Mouse (Mus musculus): ENCODE measurements around the gene Srpk2. TPM values are rescaled to one million over a fixed set of nuclear protein-coding genes. Genes with fewer than 3 reads are reported as not detected.

Gene Srpk2
- polyA plus RNA-seq, 1 experiment from 2014 or later: 101 TPM

DNA sequence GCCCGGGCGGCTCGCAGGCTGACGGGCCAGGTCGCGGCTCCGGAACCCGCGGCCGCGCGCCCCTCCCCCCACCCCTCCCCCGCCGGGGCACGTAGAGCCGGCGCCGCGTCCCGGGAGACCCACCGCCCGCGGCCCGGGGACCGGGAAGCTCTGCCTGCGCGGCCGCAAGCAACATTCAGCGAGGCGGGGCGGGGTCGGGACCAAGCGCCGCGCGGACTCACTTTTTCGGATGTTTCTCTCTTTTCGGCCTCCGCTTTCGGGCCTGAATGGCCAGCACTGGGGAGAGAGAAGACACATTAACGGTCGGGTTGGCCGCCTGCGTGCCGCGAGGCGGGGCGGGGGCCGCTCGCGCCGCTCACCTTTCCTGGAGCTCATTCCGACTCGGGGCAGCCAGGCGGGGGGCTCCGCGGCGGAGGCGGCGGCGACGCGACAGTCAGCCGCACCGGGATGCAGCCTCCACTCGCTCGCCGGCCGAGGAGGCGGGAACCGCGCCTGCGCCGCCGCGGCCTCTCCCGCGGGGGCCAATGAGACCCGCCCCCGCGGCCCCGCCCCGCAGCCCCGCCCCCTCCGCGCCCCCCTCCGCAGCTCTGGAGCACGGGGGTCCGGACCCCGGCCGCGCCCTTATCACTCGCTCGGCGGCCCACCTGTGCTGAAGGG, 8.8 kb downstream of the Srpk2 start:
- under 1% methylated on average over 71 of the region's 95 CpGs for WGBS
- ATAC-seq: peak; percentile 91
- no peaks in the 10 kb centered on the region for H3K9me3 ChIP-seq (ENCODE audit: control insufficient read depth, low read length)
- H3K27ac ChIP-seq (ENCODE audit: low read length): peak overlapping the region; percentile 73
- H3K4me2 ChIP-seq (ENCODE audit: low read length): peak overlapping the region; percentile 61
- H3K27me3 ChIP-seq (replicated peaks; ENCODE audit: control insufficient read depth, insufficient read depth, low read length): no peaks in the 10 kb centered on the region
- H3K4me1 ChIP-seq (replicated peaks; ENCODE audit: control insufficient read depth, insufficient read depth, low read length): peaks cover 12% of the 10 kb centered on the region; the same call in 1 of the 2 replicates
- H3K36me3 ChIP-seq (ENCODE audit: control insufficient read depth, insufficient read depth): no peaks in the 10 kb centered on the region
- peak overlapping the region; percentile 96 for H3K4me3 ChIP-seq (replicated peaks; ENCODE audit: low read length)
- peak overlapping the region; percentile 94 for H3K9ac ChIP-seq (replicated peaks; ENCODE audit: low read depth, low read length)

GRCm38 (mm10) chr5:23674829-23675498, 9.5 kb downstream of the Srpk2 start:
- Histone ChIP-seq H3K9me3 (ENCODE audit: control insufficient read depth, low read length) (no peaks in the 10 kb centered on the region), H3K4me3 (replicated peaks; ENCODE audit: low read length) (peak overlapping the region; percentile 96), H3K27me3 (replicated peaks; ENCODE audit: control insufficient read depth, insufficient read depth, low read length) (no peaks in the 10 kb centered on the region), H3K27ac (ENCODE audit: low read length) (peak overlapping the region; percentile 70), H3K4me2 (ENCODE audit: low read length) (peak overlapping the region; percentile 61), H3K4me1 (replicated peaks; ENCODE audit: control insufficient read depth, insufficient read depth, low read length) (peaks cover 12% of the 10 kb centered on the region; the same call in 1 of the 2 replicates), H3K9ac (replicated peaks; ENCODE audit: low read depth, low read length) (peak overlapping the region; percentile 94), H3K36me3 (ENCODE audit: control insufficient read depth, insufficient read depth) (no peaks in the 10 kb centered on the region)
- ATAC-seq: peak; percentile 68
- under 1% methylated on average over 59 of the region's 61 CpGs for WGBS

GRCm38 (mm10) chr5:23672136-23672535, 12.3 kb downstream of the Srpk2 start:
- Histone ChIP-seq H3K36me3 (ENCODE audit: control insufficient read depth, insufficient read depth) (no peaks in the 10 kb centered on the region), H3K9ac (replicated peaks; ENCODE audit: low read depth, low read length) (no peak overlapping the region), H3K9me3 (ENCODE audit: control insufficient read depth, low read length) (no peaks in the 10 kb centered on the region), H3K27me3 (replicated peaks; ENCODE audit: control insufficient read depth, insufficient read depth, low read length) (no peaks in the 10 kb centered on the region), H3K4me2 (ENCODE audit: low read length) (no peak overlapping the region), H3K4me1 (replicated peaks; ENCODE audit: control insufficient read depth, insufficient read depth, low read length) (peaks cover 12% of the 10 kb centered on the region; the same call in 1 of the 2 replicates), H3K4me3 (replicated peaks; ENCODE audit: low read length) (no peak overlapping the region), H3K27ac (ENCODE audit: low read length) (no peak overlapping the region)
- no peak for ATAC-seq
- WGBS: 37% methylated on average over 7 of the region's 7 CpGs

DNA sequence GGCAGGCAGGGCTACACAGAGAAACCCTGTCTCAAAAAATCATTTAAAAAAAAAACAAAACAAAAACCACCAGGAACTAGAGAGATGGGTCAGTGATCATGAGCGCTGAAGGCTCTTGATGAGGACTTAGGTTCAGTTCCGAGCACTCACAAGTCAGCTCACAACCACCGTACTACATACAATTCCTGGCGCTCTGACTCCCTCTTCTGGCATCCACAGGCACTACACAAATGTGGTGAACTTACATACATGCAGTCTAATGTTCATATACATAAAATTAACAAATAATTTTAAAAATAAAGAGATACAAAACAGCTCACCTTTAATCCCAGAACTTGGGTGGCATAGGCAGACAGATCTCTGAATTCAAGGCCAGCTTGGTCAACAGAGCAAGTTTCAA, 13.5 kb downstream of the Srpk2 start:
- Histone ChIP-seq H3K27me3 (replicated peaks; ENCODE audit: control insufficient read depth, insufficient read depth, low read length) (no peaks in the 10 kb centered on the region), H3K4me1 (replicated peaks; ENCODE audit: control insufficient read depth, insufficient read depth, low read length) (peaks cover 7% of the 10 kb centered on the region; the same call in 1 of the 2 replicates), H3K4me3 (replicated peaks; ENCODE audit: low read length) (no peak overlapping the region), H3K4me2 (ENCODE audit: low read length) (no peak overlapping the region), H3K27ac (ENCODE audit: low read length) (no peak overlapping the region), H3K9me3 (ENCODE audit: control insufficient read depth, low read length) (no peaks in the 10 kb centered on the region), H3K9ac (replicated peaks; ENCODE audit: low read depth, low read length) (no peak overlapping the region), H3K36me3 (ENCODE audit: control insufficient read depth, insufficient read depth) (no peaks in the 10 kb centered on the region)
- 90% methylated on average over 4 of the region's 4 CpGs for WGBS
- ATAC-seq: no peak

DNA sequence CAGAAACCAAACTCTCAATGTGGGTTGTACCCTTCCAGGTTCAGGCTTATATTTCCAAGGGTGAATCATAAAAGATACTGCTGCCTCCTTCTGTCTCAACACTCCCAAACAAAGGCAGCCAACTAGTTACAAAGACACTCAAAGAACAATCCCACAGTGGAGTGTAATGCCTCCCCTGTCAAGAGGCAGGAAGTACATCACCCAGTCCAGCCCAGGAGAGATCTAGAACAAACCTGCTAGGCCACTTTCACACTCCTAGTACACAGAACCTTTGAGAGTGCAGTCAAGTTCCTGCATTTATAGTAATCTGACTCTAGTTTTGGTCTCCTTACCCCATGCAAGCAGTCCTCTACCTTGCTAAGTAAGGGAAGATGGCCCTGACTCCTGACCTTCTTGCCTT, 18.5 kb downstream of the Srpk2 start:
- Histone ChIP-seq H3K9ac (replicated peaks; ENCODE audit: low read depth, low read length) (no peak overlapping the region), H3K36me3 (ENCODE audit: control insufficient read depth, insufficient read depth) (no peaks in the 10 kb centered on the region), H3K4me2 (ENCODE audit: low read length) (no peak overlapping the region), H3K27me3 (replicated peaks; ENCODE audit: control insufficient read depth, insufficient read depth, low read length) (no peaks in the 10 kb centered on the region), H3K27ac (ENCODE audit: low read length) (no peak overlapping the region), H3K9me3 (ENCODE audit: control insufficient read depth, low read length) (no peaks in the 10 kb centered on the region), H3K4me1 (replicated peaks; ENCODE audit: control insufficient read depth, insufficient read depth, low read length) (no peaks in the 10 kb centered on the region), H3K4me3 (replicated peaks; ENCODE audit: low read length) (no peak overlapping the region)
- ATAC-seq: no peak

DNA sequence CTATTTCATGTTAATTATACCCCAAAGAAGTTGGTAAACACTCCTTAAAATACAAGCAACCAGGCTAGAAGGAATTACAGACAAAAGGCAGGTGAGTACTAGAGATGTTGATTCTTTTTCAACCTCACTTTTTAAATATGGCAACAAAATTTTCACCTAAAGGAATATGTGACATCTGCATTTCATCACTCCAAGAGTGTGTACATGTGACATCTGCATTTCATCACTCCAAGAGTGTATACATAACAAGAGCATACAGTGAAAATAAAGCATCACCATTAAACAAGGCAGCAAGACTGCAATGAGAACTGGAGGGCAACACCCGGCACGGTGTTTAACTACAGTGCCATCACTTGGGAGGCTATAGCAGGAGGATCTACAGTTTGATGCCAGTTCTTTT, 23.2 kb downstream of the Srpk2 start:
- 88% methylated on average over 2 of the region's 2 CpGs for WGBS
- Histone ChIP-seq H3K4me1 (replicated peaks; ENCODE audit: control insufficient read depth, insufficient read depth, low read length) (no peaks in the 10 kb centered on the region), H3K9me3 (ENCODE audit: control insufficient read depth, low read length) (no peaks in the 10 kb centered on the region), H3K27me3 (replicated peaks; ENCODE audit: control insufficient read depth, insufficient read depth, low read length) (no peaks in the 10 kb centered on the region), H3K4me3 (replicated peaks; ENCODE audit: low read length) (no peak overlapping the region), H3K9ac (replicated peaks; ENCODE audit: low read depth, low read length) (no peak overlapping the region), H3K27ac (ENCODE audit: low read length) (no peak overlapping the region), H3K36me3 (ENCODE audit: control insufficient read depth, insufficient read depth) (no peaks in the 10 kb centered on the region), H3K4me2 (ENCODE audit: low read length) (no peak overlapping the region)
- ATAC-seq: no peak

DNA sequence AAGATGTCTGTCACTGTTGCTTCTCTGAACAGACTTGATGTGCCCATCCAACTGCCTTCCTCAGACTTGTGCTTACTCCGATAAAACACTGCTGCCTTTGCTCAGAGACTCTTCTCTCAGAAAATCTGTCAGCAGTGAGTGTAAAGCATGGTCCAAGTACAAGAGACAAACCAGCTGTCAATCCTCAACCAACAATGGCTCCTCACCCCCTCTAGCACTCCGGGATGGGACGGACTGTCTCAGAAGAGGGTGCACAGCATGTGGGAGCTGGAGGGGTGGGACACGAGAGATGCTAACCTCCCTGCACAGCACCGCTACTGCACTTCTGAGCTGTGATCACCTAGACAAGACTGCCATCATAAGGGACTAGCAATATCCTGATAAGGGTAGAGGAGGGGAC, 26.4 kb downstream of the Srpk2 start:
- Histone ChIP-seq H3K4me1 (replicated peaks; ENCODE audit: control insufficient read depth, insufficient read depth, low read length) (no peaks in the 10 kb centered on the region; the same call in 1 of the 2 replicates), H3K4me2 (ENCODE audit: low read length) (no peak overlapping the region), H3K27ac (ENCODE audit: low read length) (no peak overlapping the region), H3K9me3 (ENCODE audit: control insufficient read depth, low read length) (no peaks in the 10 kb centered on the region), H3K27me3 (replicated peaks; ENCODE audit: control insufficient read depth, insufficient read depth, low read length) (no peaks in the 10 kb centered on the region), H3K9ac (replicated peaks; ENCODE audit: low read depth, low read length) (no peak overlapping the region), H3K36me3 (ENCODE audit: control insufficient read depth, insufficient read depth) (no peaks in the 10 kb centered on the region), H3K4me3 (replicated peaks; ENCODE audit: low read length) (no peak overlapping the region)
- WGBS: 75% methylated on average over 5 of the region's 5 CpGs
- ATAC-seq: no peak

GRCm38 (mm10) chr5:23656590-23656989, 27.8 kb downstream of the Srpk2 start:
- Histone ChIP-seq H3K9me3 (ENCODE audit: control insufficient read depth, low read length) (no peaks in the 10 kb centered on the region), H3K9ac (replicated peaks; ENCODE audit: low read depth, low read length) (no peak overlapping the region), H3K36me3 (ENCODE audit: control insufficient read depth, insufficient read depth) (no peaks in the 10 kb centered on the region), H3K27ac (ENCODE audit: low read length) (no peak overlapping the region), H3K27me3 (replicated peaks; ENCODE audit: control insufficient read depth, insufficient read depth, low read length) (no peaks in the 10 kb centered on the region), H3K4me2 (ENCODE audit: low read length) (no peak overlapping the region), H3K4me1 (replicated peaks; ENCODE audit: control insufficient read depth, insufficient read depth, low read length) (no peaks in the 10 kb centered on the region; the same call in 1 of the 2 replicates), H3K4me3 (replicated peaks; ENCODE audit: low read length) (no peak overlapping the region)
- 89% methylated on average over 4 of the region's 4 CpGs for WGBS
- ATAC-seq: no peak

- ATAC-seq: no peak
- H3K9ac ChIP-seq (replicated peaks; ENCODE audit: low read depth, low read length): no peak overlapping the region
Observed at GRCm38 (mm10) chr5:23655030-23655429, 29.4 kb downstream of the Srpk2 start.

More at GRCm38 (mm10) chr5:23655030-23655429, 29.4 kb downstream of the Srpk2 start:
- H3K27me3 ChIP-seq (replicated peaks; ENCODE audit: control insufficient read depth, insufficient read depth, low read length): no peaks in the 10 kb centered on the region
- H3K4me3 ChIP-seq (replicated peaks; ENCODE audit: low read length): no peak overlapping the region
- H3K36me3 ChIP-seq (ENCODE audit: control insufficient read depth, insufficient read depth): no peaks in the 10 kb centered on the region
- H3K4me1 ChIP-seq (replicated peaks; ENCODE audit: control insufficient read depth, insufficient read depth, low read length): no peaks in the 10 kb centered on the region; the same call in 1 of the 2 replicates
- no peaks in the 10 kb centered on the region for H3K9me3 ChIP-seq (ENCODE audit: control insufficient read depth, low read length)
- WGBS: 53% methylated on average over 1 of the region's 1 CpGs
- H3K27ac ChIP-seq (ENCODE audit: low read length): no peak overlapping the region
- H3K4me2 ChIP-seq (ENCODE audit: low read length): no peak overlapping the region
